Mouse (Mus musculus) heart, adult 2 months (tissue): ENCODE measurements around the gene Nudt6. TPM values are rescaled to one million over a fixed set of nuclear protein-coding genes. Genes with fewer than 3 reads are reported as not detected.

ENCODE experiments used
- DNase-seq, 2 experiments: peaks; one replicate each; pipeline ENCODE4 v3.0.0; 2021
- H3K27ac ChIP-seq: fragments of 200-600 bp; 2 replicates; pipeline ENCODE4 v1.8.1; 2022
- H3K27me3 ChIP-seq: fragments of 200-500 bp; 2 replicates; pipeline ENCODE4 v1.6.1; 2012; ENCODE audit warnings: mild to moderate bottlenecking, low read length, inconsistent platforms, mixed read lengths; ENCODE audit not compliant: control insufficient read depth, insufficient read depth
- H3K36me3 ChIP-seq: fragments of 200-500 bp; 2 replicates; pipeline ENCODE4 v1.6.1; 2012; ENCODE audit warnings: low read length, inconsistent platforms; ENCODE audit not compliant: control insufficient read depth, insufficient read depth
- H3K4me1 ChIP-seq: fragments of 200-500 bp; 2 replicates; pipeline ENCODE4 v1.6.1; 2011; ENCODE audit warnings: low read length; ENCODE audit not compliant: control insufficient read depth, insufficient read depth
- H3K4me3 ChIP-seq: fragments of 200-600 bp; 2 replicates; pipeline ENCODE4 v1.8.1; 2022
- H3K79me2 ChIP-seq: fragments of 200-500 bp; replicated peaks from 2 replicates; pipeline ENCODE4 v1.6.1; 2012; ENCODE audit warnings: mild to moderate bottlenecking, inconsistent platforms, low read length, moderate library complexity, mixed read lengths; ENCODE audit not compliant: control insufficient read depth, insufficient read depth
- H3K9ac ChIP-seq: fragments of 200-500 bp; 2 replicates; pipeline ENCODE4 v1.6.1; 2012; ENCODE audit warnings: low read depth, mild to moderate bottlenecking, control low read depth, inconsistent platforms, low read length, mixed read lengths
- CTCF ChIP-seq: fragments of 200-600 bp; IDR thresholded peaks from 2 replicates; pipeline ENCODE4 v1.8.1; 2022; ENCODE audit warnings: antibody characterized with exemption, mild to moderate bottlenecking, moderate library complexity
- EP300 ChIP-seq: fragments of 200-500 bp; IDR thresholded peaks from 2 replicates; pipeline ENCODE4 v1.6.1; 2011; ENCODE audit warnings: low read depth, low read length, control low read depth; ENCODE audit not compliant: insufficient read depth
- POLR2A ChIP-seq: fragments of 200-500 bp; IDR thresholded peaks from 2 replicates; pipeline ENCODE4 v1.6.1; 2011; ENCODE audit warnings: mild to moderate bottlenecking, low read depth, low read length, control low read depth; ENCODE audit not compliant: insufficient read depth
- WGBS: fragments of 180-500 bp; shearing (Covaris S2); methylation state at CpG from one replicate; pipeline ENCODE4 v1.1.7; 2018; 5-methylcytosine and 5-hydroxymethylcytosine counted together
- intact Hi-C: fragments of 180-260 bp; cut with DNase I; formaldehyde crosslinking; loops from one replicate; pipeline ENCODE4 v1.15.1; 2025
- polyA plus RNA-seq: library from polyadenylated mRNA; depleted of rRNA; stranded (reverse); fragments of >200 nt; gene quantifications from 2 replicates; pipeline ENCODE4 v1.2.3, GENCODE M21; 2012
- total RNA-seq, 2 experiments: library from RNA; stranded (reverse); gene quantifications; 2 replicates each; pipeline ENCODE4 v1.2.3; 2021

The Nudt6 gene
- total and polyA plus RNA-seq, 3 experiments: 26.6 to 34.5 (median 32.1) TPM

DNA sequence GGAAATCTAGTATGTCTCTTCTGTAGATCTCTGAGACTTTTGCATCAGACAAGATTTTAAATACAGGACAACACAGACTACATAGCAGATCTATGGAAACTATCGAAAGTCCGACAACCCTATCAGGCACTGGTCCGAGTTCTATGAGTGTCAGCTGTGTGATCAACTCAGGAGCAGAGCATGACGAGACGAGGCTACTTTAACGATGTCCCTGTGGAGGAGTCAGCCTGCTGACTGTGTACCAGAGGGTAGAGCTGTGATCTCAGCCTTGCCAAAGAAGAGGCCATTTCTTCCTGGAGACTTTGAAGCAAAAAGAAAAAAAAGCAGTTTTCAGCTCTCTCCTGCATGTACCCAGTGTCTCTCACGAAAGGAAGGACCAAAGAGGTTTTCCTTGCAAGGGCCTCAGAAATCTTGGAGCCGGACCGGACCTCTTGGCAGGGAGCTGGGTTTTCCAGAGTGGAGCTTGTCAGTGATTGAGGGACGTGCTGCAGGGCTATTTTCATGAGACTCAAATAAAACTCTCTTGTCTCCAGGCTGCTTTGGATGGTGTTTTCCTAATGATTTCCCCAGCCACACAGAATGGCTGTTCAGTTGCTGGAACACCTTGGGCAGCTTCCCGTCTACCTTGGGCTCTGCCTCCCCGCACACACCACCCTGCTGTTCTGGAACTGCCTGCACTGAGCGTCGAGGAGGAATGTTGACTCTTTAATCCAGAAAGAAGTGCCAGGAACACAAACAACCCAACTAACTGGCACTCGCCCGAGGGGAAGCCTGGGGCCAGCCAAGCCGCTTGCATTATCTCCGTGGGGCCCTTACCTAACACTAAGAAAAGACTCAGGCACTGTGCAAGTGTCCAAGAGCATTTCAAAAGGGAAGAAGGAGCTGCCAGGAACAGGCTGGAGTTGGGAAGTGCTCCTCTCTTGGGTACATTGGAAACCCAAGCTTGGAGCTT, 39.8 kb downstream of the Nudt6 start:
- Histone ChIP-seq H3K4me1 (peaks cover 19% of the 10 kb centered on the region), H3K9ac (peak overlapping the region; percentile 26; the same call in 1 of the 2 replicates), H3K4me3 (no peak overlapping the region), H3K27me3 (no peaks in the 10 kb centered on the region), H3K27ac (peak overlapping the region; percentile 65), H3K79me2 (no peaks in the 10 kb centered on the region), H3K36me3 (no peaks in the 10 kb centered on the region)
- DNase-seq: peak; percentile 69 to 85
- intact Hi-C loops: loop anchor here (5.0 kb wide), 1 partner anchor 33 kb away; the partner anchor contains the start of gene Fgf2
- 37% methylated on average over 18 of the region's 18 CpGs for WGBS
- TF ChIP-seq POLR2A: no peak

DNA sequence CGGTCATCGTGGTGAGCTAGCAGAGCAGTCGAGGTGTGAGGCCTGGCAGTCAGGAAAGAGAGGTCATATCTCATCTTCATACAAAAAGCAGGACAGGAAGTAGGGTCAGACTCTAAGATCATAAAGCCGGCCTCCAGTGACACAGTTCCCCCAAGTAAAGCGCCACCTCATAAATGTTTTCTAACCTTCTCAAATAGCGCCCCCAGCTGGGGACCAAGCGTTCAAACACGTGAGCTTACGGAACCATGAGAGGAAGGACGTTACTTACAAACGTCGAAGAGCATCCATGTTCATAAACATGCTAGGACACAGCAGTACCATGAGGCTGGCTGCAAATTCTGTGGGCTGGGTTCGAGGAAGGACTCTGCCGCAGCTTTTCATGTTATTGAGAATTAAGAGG, 40.8 kb downstream of the Nudt6 start:
- Histone ChIP-seq H3K27ac (peak overlapping the region; percentile 65), H3K27me3 (no peaks in the 10 kb centered on the region), H3K36me3 (no peaks in the 10 kb centered on the region), H3K9ac (no peak overlapping the region), H3K4me1 (peaks cover 19% of the 10 kb centered on the region), H3K79me2 (no peaks in the 10 kb centered on the region), H3K4me3 (no peak overlapping the region)
- TF ChIP-seq CTCF (0 out of 2 replicates have a peak, but pooled peaks have one; percentile 16), POLR2A (no peak), EP300 (no peak)
- 78% methylated on average over 14 of the region's 14 CpGs for WGBS
- no peak for DNase-seq
- intact Hi-C loops: no loop called here

DNA sequence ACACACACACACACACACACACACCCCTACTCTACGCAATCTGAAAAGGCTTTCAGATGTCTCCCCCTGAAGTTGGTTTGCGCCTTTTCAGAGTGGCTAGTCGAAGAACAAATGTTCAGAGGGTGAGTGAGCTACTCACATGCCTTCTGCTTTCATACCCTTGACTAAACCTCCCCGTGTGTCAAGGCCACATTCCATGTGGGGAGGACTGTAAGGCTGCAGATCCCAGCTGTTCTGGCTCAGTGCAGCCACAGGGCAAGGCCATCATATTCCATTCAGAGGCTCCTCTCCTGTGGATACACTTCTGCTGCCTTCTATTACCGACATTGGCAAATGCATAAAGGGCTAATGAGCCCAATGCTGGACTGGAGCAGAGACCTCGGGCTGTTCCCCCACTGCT, 41.6 kb downstream of the Nudt6 start:
- 71% methylated on average over 6 of the region's 6 CpGs for WGBS
- no peak for DNase-seq
- TF ChIP-seq EP300 (no peak), CTCF (no peak), POLR2A (no peak)
- H3K27me3 ChIP-seq: no peaks in the 10 kb centered on the region
- peak overlapping the region; percentile 6 for H3K27ac ChIP-seq
- H3K36me3 ChIP-seq: no peaks in the 10 kb centered on the region
- no peaks in the 10 kb centered on the region for H3K79me2 ChIP-seq
- no peak overlapping the region for H3K9ac ChIP-seq
- H3K4me1 ChIP-seq: peaks cover 19% of the 10 kb centered on the region
- H3K4me3 ChIP-seq: no peak overlapping the region
- intact Hi-C loops: no loop called here

DNA sequence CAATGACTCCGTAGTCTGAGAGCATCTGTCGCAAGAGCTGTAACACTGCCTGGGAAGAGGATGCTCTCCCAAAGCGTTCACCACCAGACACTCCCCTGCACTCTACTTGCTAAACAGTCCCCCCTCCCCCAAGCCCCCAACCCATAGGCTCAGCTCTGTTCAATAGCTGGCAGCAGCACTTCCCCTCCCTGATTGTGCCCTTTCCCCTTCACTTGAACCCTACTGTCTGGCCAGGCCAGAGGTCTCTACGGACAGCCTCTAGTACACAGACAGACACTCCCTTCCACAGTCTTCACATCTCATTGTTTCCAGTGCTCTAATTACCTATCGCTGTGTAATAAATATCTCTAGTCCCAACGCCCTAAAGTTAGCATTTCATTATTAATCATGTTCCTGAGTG, 42.1 kb downstream of the Nudt6 start:
- intact Hi-C loops: no loop called here
- 84% methylated on average over 6 of the region's 6 CpGs for WGBS
- H3K9ac ChIP-seq: no peak overlapping the region
- TF ChIP-seq EP300: no peak
- no peaks in the 10 kb centered on the region for H3K79me2 ChIP-seq
- H3K4me3 ChIP-seq: no peak overlapping the region
- no peaks in the 10 kb centered on the region for H3K36me3 ChIP-seq
- peaks cover 17% of the 10 kb centered on the region for H3K4me1 ChIP-seq
- no peak overlapping the region for H3K27ac ChIP-seq
- DNase-seq: no peak
- no peaks in the 10 kb centered on the region for H3K27me3 ChIP-seq

DNA sequence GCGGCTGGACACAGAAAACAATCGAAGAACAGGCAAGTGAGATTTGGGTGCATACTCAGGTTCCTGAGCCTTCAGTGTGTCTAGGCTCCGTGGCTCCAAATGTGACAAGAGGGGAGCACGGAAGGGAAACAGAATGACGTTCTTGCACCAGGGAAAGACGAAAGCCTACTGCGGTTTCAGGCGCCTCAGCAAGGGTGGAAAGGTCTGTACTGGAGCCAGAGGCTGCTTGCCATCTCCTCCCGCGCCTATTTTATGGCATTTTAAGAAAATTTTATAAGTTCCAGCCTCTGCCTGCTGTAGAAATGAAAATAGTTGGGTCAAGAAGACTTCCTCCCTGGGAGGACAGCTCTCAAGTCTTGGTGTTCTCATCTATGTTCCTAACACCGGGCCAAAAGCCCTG, 46.3 kb downstream of the Nudt6 start:
- no peaks in the 10 kb centered on the region for H3K27me3 ChIP-seq
- H3K4me3 ChIP-seq: no peak overlapping the region
- 84% methylated on average over 11 of the region's 11 CpGs for WGBS
- H3K79me2 ChIP-seq: no peaks in the 10 kb centered on the region
- intact Hi-C loops: no loop called here
- H3K4me1 ChIP-seq: peaks cover 7% of the 10 kb centered on the region
- H3K27ac ChIP-seq: no peak overlapping the region
- no peak overlapping the region for H3K9ac ChIP-seq
- TF ChIP-seq CTCF (no peak), EP300 (no peak), POLR2A (no peak)
- DNase-seq: no peak
- H3K36me3 ChIP-seq: no peaks in the 10 kb centered on the region

DNA sequence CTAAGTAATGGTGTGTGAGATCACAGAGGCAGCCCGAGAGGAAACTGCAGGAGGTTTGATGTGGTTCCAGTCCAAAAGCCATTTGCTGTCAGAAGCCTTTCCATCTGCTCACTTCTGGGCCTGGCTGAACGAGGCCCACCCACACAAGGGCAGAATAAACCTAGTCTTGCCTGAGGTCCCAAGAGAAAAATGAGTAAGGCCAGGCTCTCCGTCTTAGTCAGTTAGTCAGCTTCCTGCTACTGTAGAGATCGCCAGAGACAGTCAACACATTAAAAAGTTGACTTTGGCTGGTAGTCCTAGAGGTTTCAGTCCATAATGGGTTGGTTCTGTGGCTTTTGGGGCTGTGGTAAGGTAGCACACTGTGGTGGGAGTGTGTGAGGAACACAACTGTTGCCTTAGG, 49.6 kb downstream of the Nudt6 start:
- Histone ChIP-seq H3K9ac (no peak overlapping the region), H3K4me1 (peaks cover 12% of the 10 kb centered on the region), H3K36me3 (peaks cover 8% of the 10 kb centered on the region), H3K27me3 (no peaks in the 10 kb centered on the region), H3K4me3 (no peak overlapping the region), H3K79me2 (0 out of 2 replicates have a peak, but pooled peaks cover 2% of the 10 kb centered on the region), H3K27ac (no peak overlapping the region)
- peak in 1 of 2 experiments; percentile 41 for DNase-seq
- TF ChIP-seq POLR2A (no peak), CTCF (no peak), EP300 (no peak)
- intact Hi-C loops: no loop called here
- WGBS: 23% methylated on average over 4 of the region's 4 CpGs
